Mouse (Mus musculus): Measurements from ENCODE around the gene Bmpr2. TPM values are rescaled to one million over a fixed set of nuclear protein-coding genes. Genes with fewer than 3 reads are reported as not detected.

The Bmpr2 gene
- total and polyA plus RNA-seq, 3 experiments = 8.2 to 45.4 (median 40.4) TPM

DNA sequence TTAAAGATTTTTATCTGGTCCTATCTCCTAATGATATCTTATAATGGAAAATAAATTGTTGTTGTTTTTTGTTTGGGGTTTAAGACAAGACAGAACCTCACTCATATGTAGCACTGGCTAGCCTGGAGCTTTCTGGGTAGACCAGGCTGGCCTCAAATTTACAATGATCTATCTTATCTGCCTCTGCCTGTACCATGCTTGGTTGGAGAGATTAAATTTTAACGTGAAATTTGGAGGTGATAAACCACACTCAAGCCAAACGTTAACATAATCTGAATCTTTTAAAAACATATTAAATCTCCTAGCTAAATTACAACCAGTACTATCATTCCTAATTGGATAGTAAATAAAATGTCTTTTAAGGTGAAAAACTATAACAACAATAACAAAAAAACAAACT lies 66.2 kb downstream of the Bmpr2 start:
- intact Hi-C loops (cut with DNase I) = no loop called here
- Histone ChIP-seq H3K79me2 (replicated peaks; ENCODE audit: control insufficient read depth, insufficient read depth, low read length) (peaks cover 3% of the 10 kb centered on the region), H3K36me3 (ENCODE audit: control insufficient read depth, insufficient read depth, low read length) (peaks cover 11% of the 10 kb centered on the region; the same call in 1 of the 2 replicates), H3K27ac (no peak overlapping the region), H3K9ac (ENCODE audit: low read depth, low read length) (no peak overlapping the region), H3K4me1 (ENCODE audit: control insufficient read depth, insufficient read depth, low read length) (peaks cover 3% of the 10 kb centered on the region), H3K4me3 (no peak overlapping the region), H3K27me3 (ENCODE audit: control insufficient read depth, insufficient read depth, low read length) (no peaks in the 10 kb centered on the region)
- 57% methylated on average over 2 of the region's 2 CpGs for WGBS
- TF ChIP-seq EP300 (IDR thresholded peaks at IDR 0.05; ENCODE audit: insufficient read depth, low read depth, low read length) = no peak
- no peak for TF ChIP-seq POLR2A (IDR thresholded peaks at IDR 0.05; ENCODE audit: insufficient read depth, low read depth, low read length)
- no peak for TF ChIP-seq CTCF (IDR thresholded peaks at IDR 0.05)
- no peak for DNase-seq

- DNase-seq = no peak
- no peaks in the 10 kb centered on the region for H3K27me3 ChIP-seq (ENCODE audit: control insufficient read depth, insufficient read depth, low read length)
- WGBS = 41% methylated on average over 6 of the region's 6 CpGs
Observed at GRCm38 (mm10) chr1:59830194-59830593, 67.0 kb downstream of the Bmpr2 start.

GRCm38 (mm10) chr1:59833723-59834122 lies 70.5 kb downstream of the Bmpr2 start:
- intact Hi-C loops (cut with DNase I) = no loop called here
- Histone ChIP-seq H3K27ac (no peak overlapping the region), H3K4me1 (ENCODE audit: control insufficient read depth, insufficient read depth, low read length) (peaks cover 1% of the 10 kb centered on the region), H3K79me2 (replicated peaks; ENCODE audit: control insufficient read depth, insufficient read depth, low read length) (peaks cover 5% of the 10 kb centered on the region), H3K4me3 (no peak overlapping the region), H3K36me3 (ENCODE audit: control insufficient read depth, insufficient read depth, low read length) (peaks cover 5% of the 10 kb centered on the region; the same call in 1 of the 2 replicates), H3K9ac (ENCODE audit: low read depth, low read length) (no peak overlapping the region), H3K27me3 (ENCODE audit: control insufficient read depth, insufficient read depth, low read length) (no peaks in the 10 kb centered on the region)
- TF ChIP-seq POLR2A (IDR thresholded peaks at IDR 0.05; ENCODE audit: insufficient read depth, low read depth, low read length) = no peak
- no peak for TF ChIP-seq CTCF (IDR thresholded peaks at IDR 0.05)
- TF ChIP-seq EP300 (IDR thresholded peaks at IDR 0.05; ENCODE audit: insufficient read depth, low read depth, low read length) = no peak
- 11% methylated on average over 2 of the region's 2 CpGs for WGBS
- DNase-seq = peak in 1 of 2 experiments; percentile 19

More at GRCm38 (mm10) chr1:59830194-59830593, 67.0 kb downstream of the Bmpr2 start:
- Histone ChIP-seq H3K79me2 (replicated peaks; ENCODE audit: control insufficient read depth, insufficient read depth, low read length) (peaks cover 3% of the 10 kb centered on the region), H3K9ac (ENCODE audit: low read depth, low read length) (no peak overlapping the region), H3K4me1 (ENCODE audit: control insufficient read depth, insufficient read depth, low read length) (peaks cover 3% of the 10 kb centered on the region), H3K4me3 (no peak overlapping the region), H3K27ac (no peak overlapping the region), H3K36me3 (ENCODE audit: control insufficient read depth, insufficient read depth, low read length) (peaks cover 11% of the 10 kb centered on the region; the same call in 1 of the 2 replicates)
- intact Hi-C loops (cut with DNase I) = no loop called here
- TF ChIP-seq CTCF (IDR thresholded peaks at IDR 0.05) (no peak), POLR2A (IDR thresholded peaks at IDR 0.05; ENCODE audit: insufficient read depth, low read depth, low read length) (no peak), EP300 (IDR thresholded peaks at IDR 0.05; ENCODE audit: insufficient read depth, low read depth, low read length) (no peak)

DNA sequence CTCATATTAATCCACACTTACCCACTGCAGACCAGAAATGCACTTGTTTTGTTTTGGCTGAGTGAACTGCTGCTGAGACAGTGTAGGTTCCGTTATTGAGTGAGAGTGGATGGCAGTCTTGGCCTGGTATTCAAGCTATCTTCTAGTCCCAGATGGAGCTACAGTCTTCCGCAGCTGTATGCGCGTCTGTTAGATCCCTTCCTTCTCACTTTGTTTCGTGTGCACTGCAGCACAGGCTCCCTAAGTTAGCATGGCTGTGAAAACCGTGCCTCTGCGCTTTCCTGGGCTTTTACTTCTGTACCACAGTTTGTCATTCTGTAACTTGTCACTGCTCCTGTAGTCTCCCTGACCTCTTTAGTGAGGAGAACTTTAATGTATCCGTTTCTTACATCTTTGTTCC lies 85.1 kb downstream of the Bmpr2 start:
- no peaks in the 10 kb centered on the region for H3K27me3 ChIP-seq (ENCODE audit: control insufficient read depth, insufficient read depth, low read length)
- no peak for DNase-seq
- H3K4me1 ChIP-seq (ENCODE audit: control insufficient read depth, insufficient read depth, low read length) = peaks cover 3% of the 10 kb centered on the region; the same call in 1 of the 2 replicates
- no peaks in the 10 kb centered on the region for H3K36me3 ChIP-seq (ENCODE audit: control insufficient read depth, insufficient read depth, low read length)
- H3K27ac ChIP-seq = no peak overlapping the region
- TF ChIP-seq CTCF (IDR thresholded peaks at IDR 0.05) (no peak), POLR2A (IDR thresholded peaks at IDR 0.05; ENCODE audit: insufficient read depth, low read depth, low read length) (no peak), EP300 (IDR thresholded peaks at IDR 0.05; ENCODE audit: insufficient read depth, low read depth, low read length) (no peak)
- WGBS = 68% methylated on average over 8 of the region's 8 CpGs
- intact Hi-C loops (cut with DNase I) = loop anchor here (5.0 to 10.0 kb wide), 2 partner anchors 86 to 144 kb away; partner anchors contain the start of gene Bmpr2
- H3K79me2 ChIP-seq (replicated peaks; ENCODE audit: control insufficient read depth, insufficient read depth, low read length) = no peaks in the 10 kb centered on the region
- no peak overlapping the region for H3K4me3 ChIP-seq
- no peak overlapping the region for H3K9ac ChIP-seq (ENCODE audit: low read depth, low read length)

- H3K36me3 ChIP-seq (ENCODE audit: control insufficient read depth, insufficient read depth, low read length) = peaks cover 3% of the 10 kb centered on the region
- no peak overlapping the region for H3K9ac ChIP-seq (ENCODE audit: low read depth, low read length)
- H3K79me2 ChIP-seq (replicated peaks; ENCODE audit: control insufficient read depth, insufficient read depth, low read length) = no peaks in the 10 kb centered on the region
- no peaks in the 10 kb centered on the region for H3K4me1 ChIP-seq (ENCODE audit: control insufficient read depth, insufficient read depth, low read length)
- H3K27ac ChIP-seq = no peak overlapping the region
- 92% methylated on average over 1 of the region's 1 CpGs for WGBS
- TF ChIP-seq POLR2A (IDR thresholded peaks at IDR 0.05; ENCODE audit: insufficient read depth, low read depth, low read length) (no peak), CTCF (IDR thresholded peaks at IDR 0.05) (no peak), EP300 (IDR thresholded peaks at IDR 0.05; ENCODE audit: insufficient read depth, low read depth, low read length) (no peak)
- intact Hi-C loops (cut with DNase I) = no loop called here
- no peak overlapping the region for H3K4me3 ChIP-seq
- no peaks in the 10 kb centered on the region for H3K27me3 ChIP-seq (ENCODE audit: control insufficient read depth, insufficient read depth, low read length)
- DNase-seq = no peak
Observed at GRCm38 (mm10) chr1:59859046-59859445, 95.8 kb downstream of the Bmpr2 start.

- no peaks in the 10 kb centered on the region for H3K4me1 ChIP-seq (ENCODE audit: control insufficient read depth, insufficient read depth, low read length)
- no peaks in the 10 kb centered on the region for H3K79me2 ChIP-seq (replicated peaks; ENCODE audit: control insufficient read depth, insufficient read depth, low read length)
- intact Hi-C loops (cut with DNase I) = no loop called here
- no peak for DNase-seq
- H3K9ac ChIP-seq (ENCODE audit: low read depth, low read length) = no peak overlapping the region
- peaks cover 3% of the 10 kb centered on the region for H3K36me3 ChIP-seq (ENCODE audit: control insufficient read depth, insufficient read depth, low read length)
- H3K27me3 ChIP-seq (ENCODE audit: control insufficient read depth, insufficient read depth, low read length) = no peaks in the 10 kb centered on the region
- no peak overlapping the region for H3K27ac ChIP-seq
- TF ChIP-seq POLR2A (IDR thresholded peaks at IDR 0.05; ENCODE audit: insufficient read depth, low read depth, low read length) (no peak), CTCF (IDR thresholded peaks at IDR 0.05) (no peak), EP300 (IDR thresholded peaks at IDR 0.05; ENCODE audit: insufficient read depth, low read depth, low read length) (no peak)
- no peak overlapping the region for H3K4me3 ChIP-seq
- WGBS = 46% methylated on average over 1 of the region's 1 CpGs
Observed at GRCm38 (mm10) chr1:59862144-59862543, 98.9 kb downstream of the Bmpr2 start.

All from heart, adult 2 months (tissue).